Mouse (Mus musculus) myocyte (in vitro differentiated cells): ENCODE results near the gene Vmn1r222. TPM values are rescaled to one million over a fixed set of nuclear protein-coding genes. Genes with fewer than 3 reads are reported as not detected.
"Not testable (repeated sequence)": the region's sequence is repeated elsewhere in the genome, so short reads cannot be mapped to it uniquely, and the experiment has no call there.

Experiments
- H3K27me3 ChIP-seq: one replicate; pipeline ENCODE4 v1.6.1; 2011; ENCODE audit not compliant: control insufficient read depth, insufficient read depth, insufficient read length
- H3K36me3 ChIP-seq: one replicate; pipeline ENCODE4 v1.6.1; 2011; ENCODE audit not compliant: control insufficient read depth, insufficient read depth
- H3K4me2 ChIP-seq: one replicate; pipeline ENCODE4 v1.6.1; 2011; ENCODE audit warnings: low read depth, control low read depth
- H3K4me3 ChIP-seq: one replicate; pipeline ENCODE4 v1.5.1; 2011; ENCODE audit warnings: mild to moderate bottlenecking, control low read depth, moderate library complexity
- H3K79me2 ChIP-seq: one replicate; pipeline ENCODE4 v1.6.1; 2011; ENCODE audit not compliant: control insufficient read depth, insufficient read depth
- H3ac ChIP-seq: one replicate; pipeline ENCODE4 v1.6.1; 2011; ENCODE audit not compliant: control insufficient read depth, insufficient read length
- CEBPB ChIP-seq: IDR thresholded peaks from 2 replicates; pipeline ENCODE4 v1.6.1; 2011; ENCODE audit warnings: mild to moderate bottlenecking, moderate library complexity; ENCODE audit not compliant: poor library complexity, insufficient read depth, severe bottlenecking
- E2F4 ChIP-seq: IDR thresholded peaks from one replicate; pipeline ENCODE4 v1.6.1; 2011; ENCODE audit warnings: mild to moderate bottlenecking, control low read depth, moderate library complexity; ENCODE audit not compliant: insufficient read depth
- MAX ChIP-seq: IDR thresholded peaks from one replicate; pipeline ENCODE4 v1.6.1; 2011; ENCODE audit warnings: low read depth, mild to moderate bottlenecking, control low read depth
- MYOD1 ChIP-seq, 3 experiments: IDR thresholded peaks; one replicate each; pipeline ENCODE4 v1.6.1; 2011; ENCODE audit warnings: control low read depth in 2 of 3, low read depth in 2 of 3, mild to moderate bottlenecking in 2 of 3, moderate library complexity in 1 of 3; ENCODE audit not compliant: insufficient read length in 2 of 3, control insufficient read depth in 1 of 3
- MYOG ChIP-seq, 3 experiments: IDR thresholded peaks; one replicate each; pipeline ENCODE4 v1.6.1; 2011; ENCODE audit warnings: control low read depth in 2 of 3, low read depth in 2 of 3, mild to moderate bottlenecking in 2 of 3; ENCODE audit not compliant: insufficient read length in 2 of 3, control insufficient read depth in 1 of 3, insufficient read depth in 1 of 3
- POLR2A ChIP-seq: IDR thresholded peaks from one replicate; pipeline ENCODE4 v1.6.1; 2011; ENCODE audit warnings: low read depth, mild to moderate bottlenecking, control low read depth, moderate library complexity; ENCODE audit not compliant: insufficient read length
- POLR2AphosphoS2 ChIP-seq: IDR thresholded peaks from one replicate; pipeline ENCODE4 v1.6.1; 2011; ENCODE audit warnings: low read depth, control low read depth; ENCODE audit not compliant: insufficient read length
- REST ChIP-seq: IDR thresholded peaks from one replicate; pipeline ENCODE4 v1.6.1; 2011; ENCODE audit warnings: mild to moderate bottlenecking, control low read depth, moderate library complexity; ENCODE audit not compliant: insufficient read depth, insufficient read length
- SRF ChIP-seq: IDR thresholded peaks from one replicate; pipeline ENCODE4 v1.6.1; 2011; ENCODE audit warnings: low read depth; ENCODE audit not compliant: control insufficient read depth, insufficient read length
- TCF12 ChIP-seq: IDR thresholded peaks from one replicate; pipeline ENCODE4 v1.6.1; 2011; ENCODE audit warnings: mild to moderate bottlenecking, control low read depth; ENCODE audit not compliant: poor library complexity, insufficient read depth, severe bottlenecking
- TCF3 ChIP-seq: IDR thresholded peaks from one replicate; pipeline ENCODE4 v1.6.1; 2011; ENCODE audit warnings: low read depth, control low read depth; ENCODE audit not compliant: insufficient read length
- USF1 ChIP-seq: IDR thresholded peaks from one replicate; pipeline ENCODE4 v1.6.1; 2011; ENCODE audit warnings: low read depth, mild to moderate bottlenecking, control low read depth, moderate library complexity
- polyA plus RNA-seq: library from polyadenylated mRNA; unstranded; fragments of >200 nt; fragmentation: generic; extraction: Trizol; gene quantifications from one replicate; pipeline ENCODE4 v1.2.1, GENCODE M21; 2012; ENCODE audit warnings: missing spikeins

Gene Vmn1r222
- not detected for polyA plus RNA-seq

DNA sequence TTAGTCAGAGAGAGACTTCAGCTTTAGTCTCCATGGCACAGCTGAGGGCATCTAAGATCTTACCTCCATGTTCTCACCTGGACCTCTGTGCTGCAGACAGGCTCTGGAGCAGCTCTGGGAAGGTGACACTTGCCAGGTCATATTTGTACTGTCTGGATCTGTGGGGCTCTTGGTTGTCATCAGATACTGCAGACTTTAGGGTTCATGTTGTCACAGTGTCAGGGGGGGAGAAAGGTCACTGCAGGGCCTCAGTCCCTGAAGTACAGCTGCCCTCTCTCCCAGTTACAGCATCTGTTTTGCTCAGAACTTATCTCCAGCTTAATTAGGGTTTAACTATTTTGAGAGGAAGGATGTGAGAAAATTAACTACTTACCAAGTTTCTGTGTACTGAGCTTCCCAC, at the start of gene Vmn1r222:
TSS of gene Vmn1r222 (minus strand) at position 101 of the 400 bp plus-strand sequence.
- H3K36me3 ChIP-seq, H3K79me2 ChIP-seq, H3ac ChIP-seq, H3K27me3 ChIP-seq, H3K4me2 ChIP-seq, H3K4me3 ChIP-seq: not testable (repeated sequence)

GRCm38 (mm10) chr13:23285191-23285920, 49.6 kb upstream of the Vmn1r222 start:
- Histone ChIP-seq H3K79me2 (no peaks in the 10 kb centered on the region), H3K36me3 (no peaks in the 10 kb centered on the region), H3K4me3 (peak overlapping the region; percentile 32), H3K27me3 (no peaks in the 10 kb centered on the region), H3K4me2 (peak overlapping the region; percentile 92), H3ac (peak overlapping the region; percentile 18)
- TF ChIP-seq MYOD1 (IDR thresholded peaks at IDR 0.05; ENCODE audit: control insufficient read depth in 1 of 3, insufficient read length in 2 of 3, low read depth in 2 of 3) (no peak), E2F4 (no peak), TCF12 (no peak), MAX (no peak), POLR2AphosphoS2 (no peak), TCF3 (no peak), CEBPB (no peak), USF1 (no peak), POLR2A (no peak), REST (no peak), SRF (no peak), MYOG (IDR thresholded peaks at IDR 0.05; ENCODE audit: control insufficient read depth in 1 of 3, insufficient read depth in 1 of 3, insufficient read length in 2 of 3, low read depth in 2 of 3) (no peak)

DNA sequence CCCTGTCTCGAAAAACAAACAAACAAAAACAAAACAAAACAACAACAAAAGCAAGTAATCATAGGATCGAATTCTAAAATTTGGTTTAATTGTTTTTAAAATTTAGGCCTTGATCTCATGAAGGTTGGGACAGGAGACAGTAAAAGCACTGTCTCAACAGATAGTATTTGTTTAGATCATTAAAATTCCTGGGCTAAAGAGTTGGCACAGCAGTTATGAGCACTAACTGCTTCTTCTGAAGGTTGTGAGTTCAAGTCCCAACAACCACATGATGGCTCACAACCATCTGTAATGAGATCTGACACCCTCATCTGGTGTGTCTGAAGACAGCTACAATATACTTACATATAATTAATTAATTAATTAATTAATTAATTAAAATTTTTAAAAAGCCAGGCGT, 44.2 kb upstream of the Vmn1r222 start:
- Histone ChIP-seq H3K36me3 (no peaks in the 10 kb centered on the region), H3K27me3 (no peaks in the 10 kb centered on the region), H3K79me2 (no peaks in the 10 kb centered on the region), H3K4me2 (no peak overlapping the region), H3ac (no peak overlapping the region), H3K4me3 (no peak overlapping the region)
- TF ChIP-seq SRF: no peak

- Histone ChIP-seq H3K36me3 (no peaks in the 10 kb centered on the region), H3K4me3 (no peak overlapping the region), H3K27me3 (no peaks in the 10 kb centered on the region), H3K4me2 (no peak overlapping the region), H3K79me2 (no peaks in the 10 kb centered on the region), H3ac (no peak overlapping the region)
- TF ChIP-seq CEBPB (no peak), USF1 (no peak), MAX (no peak), SRF (no peak), MYOG (IDR thresholded peaks at IDR 0.05; ENCODE audit: control insufficient read depth in 1 of 3, insufficient read depth in 1 of 3, insufficient read length in 2 of 3, low read depth in 2 of 3) (no peak)
Measured at GRCm38 (mm10) chr13:23279576-23279975, 43.8 kb upstream of the Vmn1r222 start.

- Histone ChIP-seq H3K4me3 (no peak overlapping the region), H3ac (no peak overlapping the region), H3K79me2 (no peaks in the 10 kb centered on the region), H3K27me3 (no peaks in the 10 kb centered on the region), H3K4me2 (peak overlapping the region; percentile 36), H3K36me3 (no peaks in the 10 kb centered on the region)
- TF ChIP-seq E2F4 (no peak), TCF12 (no peak), CEBPB (no peak), REST (no peak), TCF3 (no peak), MYOD1 (IDR thresholded peaks at IDR 0.05; ENCODE audit: control insufficient read depth in 1 of 3, insufficient read length in 2 of 3, low read depth in 2 of 3) (no peak), USF1 (no peak), MYOG (IDR thresholded peaks at IDR 0.05; ENCODE audit: control insufficient read depth in 1 of 3, insufficient read depth in 1 of 3, insufficient read length in 2 of 3, low read depth in 2 of 3) (no peak), POLR2AphosphoS2 (no peak), SRF (no peak), POLR2A (no peak), MAX (no peak)
Measured at GRCm38 (mm10) chr13:23270321-23271101, 34.8 kb upstream of the Vmn1r222 start.
